Mouse (Mus musculus): Measurements from ENCODE around the gene Pex3.

GRCm38 (mm10) chr10:13570697-13571538, 18.0 kb upstream of the Pex3 start:
- TF ChIP-seq CTCF (IDR thresholded peaks at IDR 0.05; ENCODE audit: extremely low read depth, insufficient read length, insufficient replicate concordance, low read depth, low read length) (no peak), POLR2A (IDR thresholded peaks at IDR 0.05; ENCODE audit: low read depth, low read length) (no peak)

Measured in small intestine, adult 2 months (tissue).